Mouse (Mus musculus) liver, postnatal 0 days (tissue): ENCODE measurements around the gene Ptcra.

ENCODE experiments used
- CTCF ChIP-seq: sonication (generic); IDR thresholded peaks from 2 replicates; pipeline ENCODE4 v1.5.1; 2016; ENCODE audit warnings: antibody characterized with exemption, low read depth
- EP300 ChIP-seq: IDR thresholded peaks from 2 replicates; pipeline ENCODE4 v1.6.1; 2016; ENCODE audit warnings: antibody characterized with exemption, low read depth, mild to moderate bottlenecking

GRCm38 (mm10) chr17:46770546-46770945 is 7.0 kb upstream of the Ptcra start:
- TF ChIP-seq CTCF (no peak), EP300 (no peak)
